Mouse (Mus musculus) gonadal fat pad, adult 2 months (tissue): ENCODE results near the gene Olfr629. TPM values are rescaled to one million over a fixed set of nuclear protein-coding genes. Genes with fewer than 3 reads are reported as not detected.
"Not testable (repeated sequence)": the region's sequence is repeated elsewhere in the genome, so short reads cannot be mapped to it uniquely, and the experiment has no call there.

Experiments
- DNase-seq: peaks from one replicate; pipeline ENCODE4 v3.0.0-alpha.2; 2012; ENCODE audit warnings: low read depth
- polyA plus RNA-seq: library from polyadenylated mRNA; depleted of rRNA; stranded (reverse); fragments of >200 nt; gene quantifications from 2 replicates; pipeline ENCODE4 v1.2.3, GENCODE M21; 2012; rRNA removed

Gene Olfr629
- polyA plus RNA-seq, result not detected in 2 replicates

DNA sequence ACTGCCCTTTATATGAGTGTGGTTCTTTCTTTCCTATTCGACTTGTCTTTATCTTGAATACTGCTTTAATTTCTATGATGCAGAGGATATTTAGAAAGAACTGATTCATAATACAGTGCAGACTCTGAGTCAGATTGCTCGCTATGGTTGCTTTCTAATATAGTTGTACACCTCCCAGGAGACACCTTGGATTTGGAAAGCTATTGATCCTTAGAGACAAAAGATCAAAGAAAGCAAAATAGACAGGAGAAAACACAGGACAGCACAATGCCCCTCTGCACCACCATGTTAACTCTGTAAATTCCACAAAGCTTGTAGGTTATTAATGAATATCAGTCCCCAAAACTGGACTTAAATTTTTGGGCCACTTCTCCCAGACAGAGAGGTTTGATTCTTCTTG lies at the start of gene Olfr629:
Olfr629 (minus strand) TSS at position 101 of the 400 bp plus-strand sequence.
- no peak for DNase-seq

DNA sequence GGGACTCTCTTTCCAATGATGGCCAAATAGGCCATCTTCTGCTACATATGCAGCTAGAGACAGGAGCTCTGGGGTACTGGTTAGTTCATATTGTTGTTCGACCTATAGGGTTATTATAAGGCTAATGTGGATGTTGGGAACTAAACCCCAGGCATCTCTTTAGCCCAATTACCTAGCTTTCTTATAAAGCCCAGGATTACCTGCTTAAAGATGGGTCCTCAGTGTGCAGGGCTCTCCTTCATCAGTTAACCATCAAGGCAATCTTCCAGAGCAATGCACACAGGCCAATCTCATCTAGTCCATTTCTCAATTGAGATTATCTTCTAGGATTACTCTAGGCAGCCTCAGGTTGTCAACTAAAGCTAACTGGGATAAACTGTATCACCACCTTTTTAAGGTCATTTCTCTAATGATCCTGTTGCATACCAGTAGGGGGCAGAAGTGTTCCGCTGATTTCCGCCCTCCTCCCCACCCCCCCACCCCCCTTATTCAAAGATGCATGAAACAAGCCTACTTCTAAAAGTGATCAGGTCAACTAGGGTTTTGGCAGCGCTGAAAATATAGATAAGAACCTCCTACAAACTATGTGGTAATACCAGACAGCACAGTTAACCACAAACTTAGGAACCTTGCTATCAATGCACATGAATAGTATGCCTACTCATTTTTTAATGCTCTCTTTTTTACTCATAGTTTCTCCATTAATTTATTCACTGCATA lies 48.1 kb upstream of the Olfr629 start:
- DNase-seq, result no peak

DNA sequence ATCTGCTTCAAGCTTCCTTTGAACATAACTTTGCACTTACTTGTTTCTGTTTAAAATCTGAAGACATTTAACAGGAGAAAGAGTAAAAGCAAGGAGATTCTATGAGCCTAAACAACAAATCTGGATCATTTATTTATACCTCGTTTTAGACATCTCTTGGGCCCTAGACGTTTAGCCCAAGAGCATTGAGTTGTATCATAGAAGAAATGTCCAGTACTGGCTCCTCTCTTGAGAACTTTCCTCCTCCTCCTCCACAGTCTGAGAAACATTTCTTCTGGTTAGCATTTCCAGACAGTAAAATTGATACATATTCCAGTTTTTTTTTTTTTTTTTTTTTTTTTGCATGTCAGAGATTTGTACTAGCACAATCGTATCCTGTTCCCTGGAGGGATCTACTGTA lies 47.0 kb upstream of the Olfr629 start, which contains the start of gene Olfr67:
Olfr67 (minus strand) TSS at position 101 of the 400 bp plus-strand sequence.
- DNase-seq, result no peak

DNA sequence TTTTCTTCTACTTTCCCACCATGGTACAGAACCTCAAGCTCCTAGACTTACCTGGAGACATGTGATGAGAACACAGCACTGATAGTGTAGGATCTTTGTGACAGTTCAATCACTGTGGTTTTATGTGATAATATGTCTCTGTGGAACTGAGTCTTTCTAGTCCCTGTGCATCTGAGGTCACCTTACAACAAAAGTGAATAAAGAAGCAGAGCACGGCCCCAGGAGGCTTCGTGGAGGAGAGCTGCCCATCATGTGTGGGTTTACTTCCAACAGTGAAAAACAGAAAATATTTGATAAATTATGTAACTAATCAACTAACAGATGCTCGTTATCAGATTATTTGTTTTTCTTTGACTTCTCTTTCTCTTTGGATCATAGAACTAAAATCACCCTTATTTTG lies 34.9 kb upstream of the Olfr629 start, which contains the start of gene Olfr68:
Olfr68 (minus strand) TSS at position 101 of the 400 bp plus-strand sequence.
- DNase-seq, result no peak

DNA sequence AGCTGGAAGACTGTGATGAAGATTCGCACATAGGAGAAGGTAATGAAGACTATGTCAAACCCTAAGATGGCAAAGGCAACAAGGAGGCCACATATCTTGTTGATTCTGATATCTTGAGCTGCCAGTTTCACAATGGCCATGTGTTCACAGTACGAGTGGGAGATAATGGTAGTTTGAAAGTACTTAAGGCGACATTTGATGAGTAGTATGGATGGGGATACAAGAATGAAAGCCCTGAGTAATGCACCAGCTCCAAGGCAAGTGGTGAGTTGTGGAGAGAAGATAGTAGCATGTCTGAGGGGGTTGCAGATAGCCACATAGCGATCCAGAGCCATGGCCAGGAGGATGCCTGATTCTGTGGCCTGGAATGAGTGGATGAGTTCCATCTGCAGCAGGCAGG lies 32.9 kb upstream of the Olfr629 start:
- not testable (repeated sequence) for DNase-seq

DNA sequence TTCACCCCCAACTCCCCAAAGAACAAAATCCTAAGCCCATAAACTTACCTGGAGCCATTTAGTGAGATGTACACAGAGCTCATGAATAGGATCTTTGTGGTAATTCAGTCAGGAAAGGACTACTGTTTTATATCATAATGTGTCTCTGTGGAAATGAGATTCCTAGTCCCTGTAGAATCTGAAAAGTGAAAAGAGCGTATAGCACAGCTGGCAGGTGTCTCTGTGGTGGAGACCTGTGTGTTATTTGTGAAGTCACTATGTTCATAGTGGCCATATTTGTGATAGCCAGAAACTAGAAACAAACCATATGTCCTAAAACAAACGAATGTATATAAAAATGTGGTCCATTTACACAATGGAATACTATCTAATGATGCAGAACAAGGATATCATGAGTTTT lies 26.8 kb upstream of the Olfr629 start, which contains the start of gene Olfr69:
Olfr69 (minus strand) TSS at position 101 of the 400 bp plus-strand sequence.
- no peak for DNase-seq

DNA sequence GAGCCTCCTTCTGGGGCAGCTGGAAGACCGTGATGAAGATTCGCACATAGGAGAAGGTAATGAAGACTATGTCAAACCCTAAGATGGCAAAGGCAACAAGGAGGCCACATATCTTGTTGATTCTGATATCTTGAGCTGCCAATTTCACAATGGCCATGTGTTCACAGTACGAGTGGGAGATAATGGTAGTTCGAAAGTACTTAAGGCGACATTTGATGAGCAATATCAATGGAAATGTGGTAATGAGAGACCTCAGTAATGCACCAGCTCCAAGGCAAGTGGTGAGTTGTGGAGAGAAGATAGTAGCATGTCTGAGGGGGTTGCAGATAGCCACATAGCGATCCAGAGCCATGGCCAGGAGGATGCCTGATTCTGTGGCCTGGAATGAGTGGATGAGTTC lies 22.9 kb upstream of the Olfr629 start:
- DNase-seq, result not testable (repeated sequence)

DNA sequence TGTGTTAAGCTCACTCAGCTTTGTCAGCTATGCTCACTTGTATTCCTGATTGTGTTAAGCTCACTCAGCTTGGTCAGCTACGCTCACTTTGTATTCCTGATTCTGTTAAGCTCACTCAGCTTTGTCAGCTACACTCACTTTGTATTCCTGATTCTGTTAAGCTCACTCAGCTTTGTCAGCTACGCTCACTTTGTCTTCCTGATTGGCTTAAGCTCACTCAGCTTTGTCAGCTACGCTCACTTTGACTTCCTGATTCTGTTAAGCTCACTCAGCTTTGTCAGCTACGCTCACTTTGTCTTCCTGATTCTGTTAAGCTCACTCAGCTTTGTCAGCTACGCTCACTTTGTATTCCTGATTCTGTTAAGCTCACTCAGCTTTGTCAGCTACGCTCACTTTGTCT lies 17.5 kb upstream of the Olfr629 start:
- not testable (repeated sequence) for DNase-seq

DNA sequence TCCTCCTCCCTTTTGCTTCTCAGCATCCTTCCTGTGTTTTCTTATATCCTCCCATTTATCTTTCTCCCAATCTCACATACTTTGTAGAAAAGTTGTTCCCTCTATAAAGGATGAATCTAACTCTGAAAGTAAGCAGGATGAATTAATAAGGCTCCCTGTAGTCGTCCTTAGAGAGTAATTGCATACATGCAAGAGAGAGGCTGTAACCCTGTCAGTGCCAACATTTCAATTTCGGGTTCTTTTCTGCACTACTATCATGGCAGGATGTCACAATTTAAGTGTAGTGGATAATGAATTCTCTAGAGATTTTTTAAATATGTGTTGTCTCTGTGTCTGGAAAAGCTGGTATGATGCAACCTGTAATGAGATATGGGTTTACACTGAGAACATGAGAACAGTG lies 12.5 kb upstream of the Olfr629 start, which contains the start of gene Olfr630:
Olfr630 (minus strand) TSS at position 101 of the 400 bp plus-strand sequence.
- DNase-seq, result no peak

DNA sequence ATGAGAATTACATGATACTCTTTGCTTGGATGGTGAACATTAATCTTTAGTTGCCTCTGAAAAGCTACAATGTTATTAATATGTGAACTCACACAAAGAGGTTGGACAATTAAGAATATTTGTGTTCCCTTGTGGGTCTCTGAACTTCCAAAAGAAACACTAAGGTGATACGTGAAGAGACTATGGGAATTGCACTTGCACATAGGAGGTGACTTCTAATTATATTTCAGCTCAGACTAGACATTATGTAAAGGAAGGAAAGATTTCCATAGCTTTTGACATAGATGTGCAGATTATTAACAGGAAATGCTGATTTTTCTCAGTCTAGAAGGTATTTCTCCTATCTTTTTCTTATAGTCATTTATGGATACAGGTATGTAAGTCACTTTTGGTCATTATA lies 14.7 kb downstream of the Olfr629 start, which contains the start of gene Olfr628:
Olfr628 (plus strand) TSS at position 301 of the 400 bp plus-strand sequence.
- no peak for DNase-seq

DNA sequence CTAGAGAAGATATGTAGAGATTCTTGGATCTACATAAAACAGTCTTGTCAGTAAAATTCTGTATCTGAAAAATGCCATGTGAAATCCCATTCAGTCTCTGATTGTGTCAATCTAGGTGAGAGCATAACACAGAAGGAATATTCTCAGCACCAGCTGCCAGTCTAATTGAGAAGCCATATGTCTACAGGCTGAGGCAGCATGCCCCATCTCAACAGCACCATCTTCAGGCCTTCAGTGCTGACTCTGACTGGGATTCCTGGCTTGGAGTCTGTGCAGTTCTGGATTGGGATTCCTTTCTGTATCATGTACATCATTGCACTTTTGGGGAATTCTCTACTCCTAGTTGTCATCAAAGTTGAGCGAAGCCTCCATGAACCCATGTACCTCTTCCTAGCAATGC lies 28.3 kb downstream of the Olfr629 start:
- DNase-seq, result not testable (repeated sequence)

DNA sequence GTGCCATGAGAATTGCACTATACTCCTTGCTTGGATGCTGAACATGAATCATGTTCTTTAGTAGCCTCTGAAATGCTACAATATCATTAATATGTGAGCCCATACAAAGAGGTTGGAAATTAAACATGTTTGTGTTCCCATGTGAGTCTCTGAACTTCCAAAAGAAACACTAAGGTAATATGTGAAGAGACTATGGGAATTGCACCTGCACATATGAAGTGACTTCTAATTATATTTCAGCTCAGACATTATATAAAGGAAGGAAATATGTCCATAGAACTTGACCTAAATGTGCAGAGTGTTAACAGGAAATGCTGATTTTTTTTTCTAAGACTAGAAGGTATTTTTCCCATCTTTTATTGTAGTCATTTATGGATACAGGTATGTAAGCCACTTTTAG lies 30.4 kb downstream of the Olfr629 start, which contains the start of gene Olfr243:
Olfr243 (plus strand) TSS at position 301 of the 400 bp plus-strand sequence.
- DNase-seq, result no peak

DNA sequence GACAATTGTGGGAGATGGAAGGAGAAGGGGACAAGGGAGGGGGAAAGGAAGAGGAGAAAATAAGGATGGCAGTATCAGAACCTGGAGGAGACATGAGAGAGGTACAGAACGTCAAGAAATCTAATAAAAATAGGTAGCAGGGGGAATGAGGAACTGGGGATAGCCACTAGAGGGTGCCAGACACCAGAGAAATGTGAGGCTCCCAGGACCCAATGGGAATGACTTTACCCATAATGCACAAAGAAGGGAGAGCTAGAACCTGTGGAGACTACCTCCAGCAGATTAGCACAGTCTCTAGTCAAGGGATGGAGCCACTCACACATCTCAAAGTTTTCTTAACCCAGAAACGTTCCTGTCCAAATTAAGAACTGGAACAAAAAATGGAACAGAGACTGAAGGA lies 32.7 kb downstream of the Olfr629 start:
- no peak for DNase-seq

DNA sequence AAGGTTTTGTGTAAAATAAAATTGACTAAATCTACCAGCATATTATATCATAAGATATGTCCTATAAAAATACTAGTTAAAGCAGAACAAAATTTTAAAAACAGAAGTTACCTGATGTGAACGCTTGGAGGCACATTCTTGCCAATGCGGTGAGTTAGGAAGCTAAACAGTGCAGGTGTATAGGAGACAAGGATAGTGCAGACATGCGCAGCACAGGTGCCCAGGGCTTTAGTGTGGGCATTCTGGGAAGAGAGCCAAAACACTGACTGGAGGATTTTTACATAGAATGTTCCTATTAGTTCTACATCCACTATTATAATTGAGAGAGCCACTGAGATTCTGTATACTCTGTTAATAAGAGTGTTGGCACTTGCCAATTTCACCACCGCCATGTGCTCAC lies 45.3 kb downstream of the Olfr629 start:
- no peak for DNase-seq

Other genes starting within 250 kb of the Olfr629 start
- not detected in 2 replicates for gene Olfr609, start 246.9 kb downstream of the Olfr629 start, polyA plus RNA-seq
- gene Olfr610, start 232.8 kb downstream of the Olfr629 start, polyA plus RNA-seq, result not detected in 2 replicates
- not detected in 2 replicates for gene Olfr611, start 224.1 kb downstream of the Olfr629 start, polyA plus RNA-seq
- not detected in 2 replicates for gene Olfr612, start 202.2 kb downstream of the Olfr629 start, polyA plus RNA-seq
- gene Olfr613, start 196.9 kb downstream of the Olfr629 start, polyA plus RNA-seq, result not detected in 2 replicates
- not detected in 2 replicates for gene Olfr615, start 188.9 kb downstream of the Olfr629 start, polyA plus RNA-seq
- gene Olfr616, start 175.8 kb downstream of the Olfr629 start, polyA plus RNA-seq, result not detected in 2 replicates
- gene Olfr617, start 171.9 kb downstream of the Olfr629 start, polyA plus RNA-seq, result not detected in 2 replicates
- gene Olfr618, start 154.8 kb downstream of the Olfr629 start, polyA plus RNA-seq, result not detected in 2 replicates
- gene Olfr619, start 144.4 kb downstream of the Olfr629 start, polyA plus RNA-seq, result not detected in 2 replicates
- not detected in 2 replicates for gene Olfr620, start 132.4 kb downstream of the Olfr629 start, polyA plus RNA-seq
- gene Olfr622, start 102.2 kb downstream of the Olfr629 start, polyA plus RNA-seq, result not detected in 2 replicates
- gene Olfr623, start 81.2 kb downstream of the Olfr629 start, polyA plus RNA-seq, result not detected in 2 replicates
- not detected in 2 replicates for gene Olfr624, start 73.8 kb downstream of the Olfr629 start, polyA plus RNA-seq
- not detected in 2 replicates for gene Olfr625-ps1, start 62.2 kb downstream of the Olfr629 start, polyA plus RNA-seq
- not detected in 2 replicates for gene Olfr243, start 30.3 kb downstream of the Olfr629 start, polyA plus RNA-seq
- gene Olfr628, start 14.6 kb downstream of the Olfr629 start, polyA plus RNA-seq, result not detected in 2 replicates
- not detected in 2 replicates for gene Olfr630, start 12.4 kb upstream of the Olfr629 start, polyA plus RNA-seq
- not detected in 2 replicates for gene Olfr69, start 26.7 kb upstream of the Olfr629 start, polyA plus RNA-seq
- gene Olfr68, start 34.8 kb upstream of the Olfr629 start, polyA plus RNA-seq, result not detected in 2 replicates
- gene Olfr67, start 46.9 kb upstream of the Olfr629 start, polyA plus RNA-seq, result not detected in 2 replicates
- gene Hbb-bt, start 69.1 kb upstream of the Olfr629 start, polyA plus RNA-seq, result 189 and 481 TPM in 2 replicates
- 2,031 and 4,766 TPM in 2 replicates for gene Hbb-bs, start 83.2 kb upstream of the Olfr629 start, polyA plus RNA-seq
- not detected in 2 replicates for gene Hbb-bh2, start 95.6 kb upstream of the Olfr629 start, polyA plus RNA-seq
- gene Hbb-bh1, start 98.2 kb upstream of the Olfr629 start, polyA plus RNA-seq, result not detected in 2 replicates
- gene Hbb-y, start 108.3 kb upstream of the Olfr629 start, polyA plus RNA-seq, result not detected in 2 replicates
- gene Olfr66, start 141.3 kb upstream of the Olfr629 start, polyA plus RNA-seq, result not detected in 2 replicates
- gene Olfr64, start 149.5 kb upstream of the Olfr629 start, polyA plus RNA-seq, result not detected in 2 replicates
- gene Olfr65, start 158.5 kb upstream of the Olfr629 start, polyA plus RNA-seq, result not detected in 2 replicates
- not detected in 2 replicates for gene Olfr631, start 183.9 kb upstream of the Olfr629 start, polyA plus RNA-seq
- gene Olfr632, start 189.4 kb upstream of the Olfr629 start, polyA plus RNA-seq, result not detected in 2 replicates
- not detected in 2 replicates for gene Olfr633, start 199.5 kb upstream of the Olfr629 start, polyA plus RNA-seq
- gene Olfr635, start 226.2 kb upstream of the Olfr629 start, polyA plus RNA-seq, result not detected in 2 replicates